Mouse (Mus musculus): ENCODE data around the gene Rela.

GRCm38 (mm10) chr19:5607705-5608410 is 29.4 kb upstream of the Rela start:
- TF ChIP-seq CTCF (conservative IDR thresholded peaks at IDR 0.05; ENCODE audit: low read length), result no peak
- no peak for TF ChIP-seq POU5F1 (IDR thresholded peaks at IDR 0.05; ENCODE audit: borderline replicate concordance, low read length)
- no peak for TF ChIP-seq NANOG (IDR thresholded peaks at IDR 0.05; ENCODE audit: borderline replicate concordance, low read length)

All from E14TG2a.4 (cell line).